Mouse (Mus musculus) MEL (cell line): ENCODE measurements around the gene Polr3gl. TPM values are rescaled to one million over a fixed set of nuclear protein-coding genes. Genes with fewer than 3 reads are reported as not detected.

Experiments
- DNase-seq: peaks from one replicate; pipeline ENCODE4 v3.0.0; 2011; ENCODE audit warnings: low read depth, low spot score
- H3K27ac ChIP-seq: 2 replicates; pipeline ENCODE4 v1.5.1; 2012; ENCODE audit warnings: low read depth, mild to moderate bottlenecking, control low read depth, low read length, moderate library complexity; ENCODE audit not compliant: control insufficient read depth
- H3K27me3 ChIP-seq, 2 experiments: fragments of 150-350 bp in 1 of 2; sonication (generic) in 1 of 2; 2 replicates each; pipeline ENCODE4 v1.6.1; 2012; ENCODE audit warnings: low read length in 2 of 2, mild to moderate bottlenecking in 2 of 2, improper control_type of control experiment in 1 of 2, moderate library complexity in 1 of 2; ENCODE audit not compliant: insufficient read depth in 2 of 2, control insufficient read depth in 1 of 2
- H3K36me3 ChIP-seq, 2 experiments: 2 replicates each; pipeline ENCODE4 v1.6.1; 2012 to 2014; ENCODE audit warnings: low read length in 2 of 2, improper control_type of control experiment in 1 of 2, inconsistent platforms in 1 of 2, mild to moderate bottlenecking in 1 of 2; ENCODE audit not compliant: insufficient read depth in 2 of 2, control insufficient read depth in 1 of 2
- H3K4me1 ChIP-seq, 2 experiments: fragments of 150-350 bp in 1 of 2; sonication (generic) in 1 of 2; 2 replicates each; pipeline ENCODE4 v1.6.1; 2012; ENCODE audit warnings: low read length in 2 of 2, improper control_type of control experiment in 1 of 2, mild to moderate bottlenecking in 1 of 2; ENCODE audit not compliant: insufficient read depth in 2 of 2, control insufficient read depth in 1 of 2
- H3K4me3 ChIP-seq, 2 experiments: fragments of 150-350 bp in 1 of 2; sonication (generic) in 1 of 2; 2 replicates each; pipeline ENCODE4 v1.5.1; 2012; ENCODE audit warnings: low read depth in 2 of 2, low read length in 2 of 2, mild to moderate bottlenecking in 2 of 2, moderate library complexity in 2 of 2, control low read depth in 1 of 2, improper control_type of control experiment in 1 of 2; ENCODE audit not compliant: control insufficient read depth in 1 of 2, insufficient read depth in 1 of 2
- H3K79me2 ChIP-seq: 2 replicates; pipeline ENCODE4 v1.6.1; 2012; ENCODE audit warnings: mild to moderate bottlenecking, low read length, moderate library complexity; ENCODE audit not compliant: control insufficient read depth, poor library complexity, insufficient read depth
- H3K9ac ChIP-seq: 2 replicates; pipeline ENCODE4 v1.6.1; 2012; ENCODE audit warnings: low read depth, mild to moderate bottlenecking, control low read depth, low read length, moderate library complexity; ENCODE audit not compliant: control insufficient read depth, poor library complexity, severe bottlenecking
- H3K9me3 ChIP-seq: fragments of 150-350 bp; sonication (generic); replicated peaks from 2 replicates; pipeline ENCODE4 v1.6.1; 2012; ENCODE audit warnings: mild to moderate bottlenecking, low read length, improper control_type of control experiment, moderate library complexity; ENCODE audit not compliant: insufficient read depth
- BHLHE40 ChIP-seq: IDR thresholded peaks from 2 replicates; pipeline ENCODE4 v1.6.1; 2012; ENCODE audit warnings: low read depth, mild to moderate bottlenecking, inconsistent platforms, low read length, improper control_type of control experiment, borderline replicate concordance
- CHD1 ChIP-seq: IDR thresholded peaks from 2 replicates; pipeline ENCODE4 v1.6.1; 2012; ENCODE audit warnings: low read depth, mild to moderate bottlenecking, inconsistent platforms, low read length, improper control_type of control experiment
- CTCF ChIP-seq, 3 experiments: IDR thresholded peaks in 2 of 3; conservative IDR thresholded peaks in 1 of 3; 2 replicates each; pipeline ENCODE4 v1.5.1; 2011 to 2012; ENCODE audit warnings: low read length in 3 of 3, low read depth in 2 of 3, mild to moderate bottlenecking in 2 of 3, improper control_type of control experiment in 1 of 3, inconsistent platforms in 1 of 3, mixed read lengths in 1 of 3, moderate library complexity in 1 of 3; ENCODE audit not compliant: control insufficient read depth in 1 of 3, insufficient read depth in 1 of 3, poor library complexity in 1 of 3, severe bottlenecking in 1 of 3
- ELF1 ChIP-seq: IDR thresholded peaks from 2 replicates; pipeline ENCODE4 v1.6.1; 2014; ENCODE audit warnings: low read depth, mild to moderate bottlenecking, inconsistent platforms, low read length, improper control_type of control experiment, moderate library complexity
- EP300 ChIP-seq, 2 experiments: IDR thresholded peaks; 2 replicates each; pipeline ENCODE4 v1.6.1; 2011; ENCODE audit warnings: improper control_type of control experiment in 2 of 2, low read length in 2 of 2, low read depth in 1 of 2, mild to moderate bottlenecking in 1 of 2
- ETS1 ChIP-seq: IDR thresholded peaks from 2 replicates; pipeline ENCODE4 v1.6.1; 2012; ENCODE audit warnings: low read depth, mild to moderate bottlenecking, inconsistent platforms, low read length, improper control_type of control experiment, moderate library complexity
- GABPA ChIP-seq: IDR thresholded peaks from 2 replicates; pipeline ENCODE4 v1.6.1; 2012; ENCODE audit warnings: low read depth, mild to moderate bottlenecking, inconsistent platforms, low read length, improper control_type of control experiment, moderate library complexity
- KAT2A ChIP-seq: conservative IDR thresholded peaks from 2 replicates; pipeline ENCODE4 v1.6.1; 2012; ENCODE audit warnings: low read depth, low read length, improper control_type of control experiment, inconsistent platforms
- MAFK ChIP-seq: IDR thresholded peaks from 2 replicates; pipeline ENCODE4 v1.6.1; 2011; ENCODE audit warnings: low read depth, mild to moderate bottlenecking, low read length, improper control_type of control experiment, borderline replicate concordance
- MXI1 ChIP-seq: IDR thresholded peaks from 2 replicates; pipeline ENCODE4 v1.6.1; 2011; ENCODE audit warnings: mild to moderate bottlenecking, low read depth, low read length, improper control_type of control experiment
- MYB ChIP-seq: IDR thresholded peaks from 2 replicates; pipeline ENCODE4 v1.6.1; 2011; ENCODE audit warnings: mild to moderate bottlenecking, low read depth, low read length, improper control_type of control experiment
- MYC ChIP-seq: IDR thresholded peaks from 2 replicates; pipeline ENCODE4 v1.6.1; 2011; ENCODE audit warnings: low read depth, mild to moderate bottlenecking, low read length, improper control_type of control experiment, moderate library complexity
- POLR2A ChIP-seq, 2 experiments: IDR thresholded peaks; 2 replicates each; pipeline ENCODE4 v1.6.1; 2011 to 2012; ENCODE audit warnings: low read length in 2 of 2, mild to moderate bottlenecking in 2 of 2, control low read depth in 1 of 2, improper control_type of control experiment in 1 of 2, low read depth in 1 of 2, moderate library complexity in 1 of 2; ENCODE audit not compliant: control insufficient read depth in 1 of 2, insufficient read depth in 1 of 2, poor library complexity in 1 of 2
- POLR2AphosphoS2 ChIP-seq: IDR thresholded peaks from 2 replicates; pipeline ENCODE4 v1.6.1; 2011; ENCODE audit warnings: low read length, improper control_type of control experiment
- POLR2AphosphoS5 ChIP-seq: IDR thresholded peaks from 2 replicates; pipeline ENCODE4 v1.6.1; 2012; ENCODE audit warnings: low read depth, borderline replicate concordance, mild to moderate bottlenecking, inconsistent platforms, low read length, moderate library complexity, mixed read lengths
- RCOR1 ChIP-seq: IDR thresholded peaks from 2 replicates; pipeline ENCODE4 v1.6.1; 2012; ENCODE audit warnings: low read depth, mild to moderate bottlenecking, inconsistent platforms, low read length, improper control_type of control experiment
- SMC3 ChIP-seq: IDR thresholded peaks from 2 replicates; pipeline ENCODE4 v1.6.1; 2011; ENCODE audit warnings: low read depth, low read length, improper control_type of control experiment
- TAL1 ChIP-seq: IDR thresholded peaks from 2 replicates; pipeline ENCODE4 v1.6.1; 2012; ENCODE audit warnings: mild to moderate bottlenecking, inconsistent platforms, low read length, moderate library complexity, mixed read lengths
- TBP ChIP-seq: IDR thresholded peaks from 2 replicates; pipeline ENCODE4 v1.8.0; 2011; ENCODE audit warnings: low read depth, low read length, improper control_type of control experiment
- UBTF ChIP-seq: IDR thresholded peaks from 2 replicates; pipeline ENCODE4 v1.6.1; 2012; ENCODE audit warnings: low read depth, mild to moderate bottlenecking, inconsistent platforms, low read length, improper control_type of control experiment, moderate library complexity, borderline replicate concordance; ENCODE audit not compliant: insufficient read depth
- USF1 ChIP-seq: IDR thresholded peaks from 2 replicates; pipeline ENCODE4 v1.6.1; 2014; ENCODE audit warnings: low read depth, mild to moderate bottlenecking, inconsistent platforms, low read length, improper control_type of control experiment, moderate library complexity
- ZC3H11A ChIP-seq: IDR thresholded peaks from 2 replicates; pipeline ENCODE4 v1.6.1; 2012; ENCODE audit warnings: low read depth, mild to moderate bottlenecking, inconsistent platforms, low read length, improper control_type of control experiment
- ZKSCAN1 ChIP-seq: IDR thresholded peaks from 2 replicates; pipeline ENCODE4 v1.6.1; 2012; ENCODE audit warnings: low read depth, mild to moderate bottlenecking, inconsistent platforms, low read length, improper control_type of control experiment, moderate library complexity
- ZMIZ1 ChIP-seq: IDR thresholded peaks from 2 replicates; pipeline ENCODE4 v1.6.1; 2012; ENCODE audit warnings: low read depth, mild to moderate bottlenecking, inconsistent platforms, low read length, improper control_type of control experiment, moderate library complexity
- polyA plus RNA-seq, 2 experiments: library from polyadenylated mRNA; stranded (reverse) in 1 of 2; unstranded in 1 of 2; fragments of >175 nt in 1 of 2; fragments of >200 nt in 1 of 2; gene quantifications; 2 replicates each; pipeline versions ENCODE4 v1.2.1 to v1.2.4; 2012; ENCODE audit warnings: low replicate concordance in 2 of 2, low read depth in 1 of 2; ENCODE audit not compliant: insufficient read length in 2 of 2, insufficient read depth in 1 of 2, missing spikeins in 1 of 2
- total RNA-seq: library from RNA; depleted of rRNA; stranded (reverse); fragments of 300-350 nt; gene quantifications from 2 replicates; pipeline ENCODE4 v1.2.3, GENCODE M21; 2012

The Polr3gl gene
- total and polyA plus RNA-seq, 3 experiments = 31.1 to 39.8 TPM; not detected in 1

GRCm38 (mm10) chr3:96634928-96635879 lies 41.2 kb upstream of the Polr3gl start, which contains the start of the genes Pex11b and Gm42957 (continued):
- TF ChIP-seq POLR2AphosphoS2 (peak; percentile 92), SMC3 (peak; percentile 42), USF1 (peak; percentile 65), ELF1 (peak; percentile 62; the same call in 1 of the 2 replicates), POLR2AphosphoS5 (peak; percentile 34; the same call in 1 of the 2 replicates), EP300 (IDR thresholded peaks at IDR 0.05; ENCODE audit: low read depth in 1 of 2, low read length in 2 of 2) (peak in 1 of 2 experiments; percentile 47; a peak in 1 of 4 replicates), ZKSCAN1 (no peak), ZMIZ1 (peak; percentile 90), TBP (peak; percentile 95), CTCF (IDR thresholded peaks at IDR 0.05 in 2 of 3, conservative IDR thresholded peaks at IDR 0.05 in 1 of 3; ENCODE audit: control insufficient read depth in 1 of 3, insufficient read depth in 1 of 3, low read depth in 2 of 3, low read length in 3 of 3, poor library complexity in 1 of 3, severe bottlenecking in 1 of 3) (peak in 2 of 3 experiments; percentile 48 to 49; a peak in 5 of 6 replicates)

- Histone ChIP-seq H3K79me2 (peaks cover 33% of the 10 kb centered on the region), H3K9me3 (no peaks in the 10 kb centered on the region), H3K36me3 (peaks cover 18 to 37% of the 10 kb centered on the region in 2 experiments), H3K4me1 (peaks cover 7 to 24% of the 10 kb centered on the region in 2 experiments), H3K4me3 (no peak overlapping the region; a peak in 1 of 4 replicates), H3K9ac (peak overlapping the region; percentile 3; the same call in 1 of the 2 replicates), H3K27me3 (no peaks in the 10 kb centered on the region), H3K27ac (no peak overlapping the region)
- peak; percentile 65 for DNase-seq
- TF ChIP-seq TBP (peak; percentile 90), CHD1 (no peak), ZC3H11A (no peak), SMC3 (no peak), POLR2A (IDR thresholded peaks at IDR 0.05; ENCODE audit: control insufficient read depth in 1 of 2, insufficient read depth in 1 of 2, low read depth in 1 of 2, low read length in 2 of 2, poor library complexity in 1 of 2) (peak in 1 of 2 experiments; percentile 42; a peak in 1 of 4 replicates), MAFK (no peak), ZMIZ1 (no peak), MYB (no peak), KAT2A (no peak), CTCF (IDR thresholded peaks at IDR 0.05 in 2 of 3, conservative IDR thresholded peaks at IDR 0.05 in 1 of 3; ENCODE audit: control insufficient read depth in 1 of 3, insufficient read depth in 1 of 3, low read depth in 2 of 3, low read length in 3 of 3, poor library complexity in 1 of 3, severe bottlenecking in 1 of 3) (no peak), RCOR1 (no peak), BHLHE40 (no peak), ETS1 (no peak), GABPA (no peak), MXI1 (no peak), POLR2AphosphoS2 (peak; percentile 62; the same call in 1 of the 2 replicates), TAL1 (no peak), ZKSCAN1 (no peak), UBTF (no peak), MYC (no peak)
- TF ChIP-seq, all 39 proteins: peak for 3
Measured at GRCm38 (mm10) chr3:96634015-96634414, 40.0 kb upstream of the Polr3gl start.
